Mouse (Mus musculus) heart, postnatal 0 days (tissue): ENCODE measurements around the gene Cacna2d1.

Source experiments
- CTCF ChIP-seq: IDR thresholded peaks from 2 replicates; pipeline ENCODE4 v1.5.1; 2016; ENCODE audit warnings: antibody characterized with exemption, control low read depth, low read depth
- EP300 ChIP-seq: IDR thresholded peaks from 2 replicates; pipeline ENCODE4 v1.6.1; 2016; ENCODE audit warnings: antibody characterized with exemption, low read depth

GRCm38 (mm10) chr5:16184064-16184463 lies 249.6 kb downstream of the Cacna2d1 start:
- no peak for TF ChIP-seq CTCF
- no peak for TF ChIP-seq EP300
